Mouse (Mus musculus): Measurements from ENCODE around the gene Ajm1. TPM values are rescaled to one million over a fixed set of nuclear protein-coding genes. Genes with fewer than 3 reads are reported as not detected.
A peak's percentile ranks its signal among the peaks of the same experiment; 100 is the strongest.

Ajm1 gene
- total and polyA plus RNA-seq, 2 experiments, result 0.07 TPM; not detected in 1

GRCm38 (mm10) chr2:25571221-25571620, 10.3 kb downstream of the Ajm1 start:
- Histone ChIP-seq H3K4me3 (ENCODE audit: insufficient read depth, low read depth, low read length) (no peak overlapping the region), H3K27ac (replicated peaks; ENCODE audit: insufficient read depth, low read depth, low read length) (no peak overlapping the region), H3K79me2 (ENCODE audit: control insufficient read depth, insufficient read depth, low read length) (no peaks in the 10 kb centered on the region), H3K27me3 (ENCODE audit: control insufficient read depth, insufficient read depth, low read length) (no peaks in the 10 kb centered on the region), H3K9ac (ENCODE audit: low read depth, low read length) (no peak overlapping the region), H3K36me3 (ENCODE audit: control insufficient read depth, insufficient read depth, low read length) (no peaks in the 10 kb centered on the region), H3K4me1 (ENCODE audit: control insufficient read depth, insufficient read depth, low read length) (peaks cover 6% of the 10 kb centered on the region; the same call in 1 of the 2 replicates)
- 90% methylated on average over 4 of the region's 4 CpGs for WGBS
- DNase-seq (ENCODE audit: extremely low read depth, low read depth, low spot score), result no peak
- TF ChIP-seq POLR2A (IDR thresholded peaks at IDR 0.05; ENCODE audit: extremely low read depth, insufficient read depth, low read length) (no peak), CTCF (IDR thresholded peaks at IDR 0.05; ENCODE audit: low read depth, low read length) (no peak)

- 97% methylated on average over 3 of the region's 3 CpGs for WGBS
- Histone ChIP-seq H3K36me3 (ENCODE audit: control insufficient read depth, insufficient read depth, low read length) (no peaks in the 10 kb centered on the region), H3K4me3 (ENCODE audit: insufficient read depth, low read depth, low read length) (no peak overlapping the region), H3K4me1 (ENCODE audit: control insufficient read depth, insufficient read depth, low read length) (no peaks in the 10 kb centered on the region), H3K27ac (replicated peaks; ENCODE audit: insufficient read depth, low read depth, low read length) (no peak overlapping the region), H3K79me2 (ENCODE audit: control insufficient read depth, insufficient read depth, low read length) (no peaks in the 10 kb centered on the region), H3K9ac (ENCODE audit: low read depth, low read length) (no peak overlapping the region), H3K27me3 (ENCODE audit: control insufficient read depth, insufficient read depth, low read length) (no peaks in the 10 kb centered on the region)
- DNase-seq (ENCODE audit: extremely low read depth, low read depth, low spot score), result no peak
- TF ChIP-seq POLR2A (IDR thresholded peaks at IDR 0.05; ENCODE audit: extremely low read depth, insufficient read depth, low read length), result no peak
- TF ChIP-seq CTCF (IDR thresholded peaks at IDR 0.05; ENCODE audit: low read depth, low read length), result no peak
Measured at GRCm38 (mm10) chr2:25569323-25569722, 12.2 kb downstream of the Ajm1 start.

- H3K27me3 ChIP-seq (ENCODE audit: control insufficient read depth, insufficient read depth, low read length), result no peaks in the 10 kb centered on the region
- no peaks in the 10 kb centered on the region for H3K4me1 ChIP-seq (ENCODE audit: control insufficient read depth, insufficient read depth, low read length)
- WGBS, result 82% methylated on average over 6 of the region's 6 CpGs
- H3K27ac ChIP-seq (replicated peaks; ENCODE audit: insufficient read depth, low read depth, low read length), result no peak overlapping the region
- TF ChIP-seq POLR2A (IDR thresholded peaks at IDR 0.05; ENCODE audit: extremely low read depth, insufficient read depth, low read length), result no peak
- TF ChIP-seq CTCF (IDR thresholded peaks at IDR 0.05; ENCODE audit: low read depth, low read length), result no peak
- no peak overlapping the region for H3K9ac ChIP-seq (ENCODE audit: low read depth, low read length)
- H3K36me3 ChIP-seq (ENCODE audit: control insufficient read depth, insufficient read depth, low read length), result no peaks in the 10 kb centered on the region
- H3K4me3 ChIP-seq (ENCODE audit: insufficient read depth, low read depth, low read length), result no peak overlapping the region
- no peaks in the 10 kb centered on the region for H3K79me2 ChIP-seq (ENCODE audit: control insufficient read depth, insufficient read depth, low read length)
- DNase-seq (ENCODE audit: extremely low read depth, low read depth, low spot score), result no peak
Measured at GRCm38 (mm10) chr2:25568473-25569019, 13.0 kb downstream of the Ajm1 start.

GRCm38 (mm10) chr2:25566558-25566957, 15.0 kb downstream of the Ajm1 start:
- 86% methylated on average over 6 of the region's 6 CpGs for WGBS
- Histone ChIP-seq H3K27ac (replicated peaks; ENCODE audit: insufficient read depth, low read depth, low read length) (no peak overlapping the region), H3K4me3 (ENCODE audit: insufficient read depth, low read depth, low read length) (no peak overlapping the region), H3K36me3 (ENCODE audit: control insufficient read depth, insufficient read depth, low read length) (peaks cover 15% of the 10 kb centered on the region), H3K79me2 (ENCODE audit: control insufficient read depth, insufficient read depth, low read length) (no peaks in the 10 kb centered on the region), H3K4me1 (ENCODE audit: control insufficient read depth, insufficient read depth, low read length) (no peaks in the 10 kb centered on the region), H3K9ac (ENCODE audit: low read depth, low read length) (no peak overlapping the region), H3K27me3 (ENCODE audit: control insufficient read depth, insufficient read depth, low read length) (no peaks in the 10 kb centered on the region)
- DNase-seq (ENCODE audit: extremely low read depth, low read depth, low spot score), result no peak
- no peak for TF ChIP-seq POLR2A (IDR thresholded peaks at IDR 0.05; ENCODE audit: extremely low read depth, insufficient read depth, low read length)
- peak; percentile 36 for TF ChIP-seq CTCF (IDR thresholded peaks at IDR 0.05; ENCODE audit: low read depth, low read length)

- TF ChIP-seq CTCF (IDR thresholded peaks at IDR 0.05; ENCODE audit: low read depth, low read length), result no peak
- no peak for TF ChIP-seq POLR2A (IDR thresholded peaks at IDR 0.05; ENCODE audit: extremely low read depth, insufficient read depth, low read length)
- no peak overlapping the region for H3K9ac ChIP-seq (ENCODE audit: low read depth, low read length)
- WGBS, result 93% methylated on average over 8 of the region's 8 CpGs
Measured at GRCm38 (mm10) chr2:25565741-25566140, 15.8 kb downstream of the Ajm1 start.

GRCm38 (mm10) chr2:25561946-25562345, 19.6 kb downstream of the Ajm1 start:
- H3K9ac ChIP-seq (ENCODE audit: low read depth, low read length), result no peak overlapping the region
- H3K79me2 ChIP-seq (ENCODE audit: control insufficient read depth, insufficient read depth, low read length), result peaks cover 19% of the 10 kb centered on the region
- H3K4me1 ChIP-seq (ENCODE audit: control insufficient read depth, insufficient read depth, low read length), result peaks cover 10% of the 10 kb centered on the region
- WGBS, result 92% methylated on average over 9 of the region's 9 CpGs
- DNase-seq (ENCODE audit: extremely low read depth, low read depth, low spot score), result no peak
- H3K27ac ChIP-seq (replicated peaks; ENCODE audit: insufficient read depth, low read depth, low read length), result no peak overlapping the region
- TF ChIP-seq POLR2A (IDR thresholded peaks at IDR 0.05; ENCODE audit: extremely low read depth, insufficient read depth, low read length) (no peak), CTCF (IDR thresholded peaks at IDR 0.05; ENCODE audit: low read depth, low read length) (no peak)
- H3K36me3 ChIP-seq (ENCODE audit: control insufficient read depth, insufficient read depth, low read length), result peaks cover 35% of the 10 kb centered on the region
- no peak overlapping the region for H3K4me3 ChIP-seq (ENCODE audit: insufficient read depth, low read depth, low read length)
- H3K27me3 ChIP-seq (ENCODE audit: control insufficient read depth, insufficient read depth, low read length), result no peaks in the 10 kb centered on the region

More at GRCm38 (mm10) chr2:25565741-25566140, 15.8 kb downstream of the Ajm1 start:
- Histone ChIP-seq H3K4me1 (ENCODE audit: control insufficient read depth, insufficient read depth, low read length) (no peaks in the 10 kb centered on the region), H3K4me3 (ENCODE audit: insufficient read depth, low read depth, low read length) (no peak overlapping the region), H3K27ac (replicated peaks; ENCODE audit: insufficient read depth, low read depth, low read length) (no peak overlapping the region), H3K27me3 (ENCODE audit: control insufficient read depth, insufficient read depth, low read length) (no peaks in the 10 kb centered on the region), H3K79me2 (ENCODE audit: control insufficient read depth, insufficient read depth, low read length) (no peaks in the 10 kb centered on the region), H3K36me3 (ENCODE audit: control insufficient read depth, insufficient read depth, low read length) (peaks cover 23% of the 10 kb centered on the region)
- DNase-seq (ENCODE audit: extremely low read depth, low read depth, low spot score), result no peak

All from liver, adult 2 months (tissue).